Mouse (Mus musculus) heart, postnatal 0 days (tissue): Measurements from ENCODE around the gene Fgfr2. TPM values are rescaled to one million over a fixed set of nuclear protein-coding genes. Genes with fewer than 3 reads are reported as not detected.

Source experiments
- ATAC-seq: fragments of 200-750 bp; cut with Nextera tagmentation; 2 replicates; pipeline ENCODE4 v1.8.0; 2017; ENCODE audit warnings: low read depth, moderate number of reproducible peaks, moderate library complexity; ENCODE audit not compliant: insufficient read depth
- DNase-seq: peaks from one replicate; pipeline ENCODE4 v3.0.0-alpha.2; 2016; ENCODE audit warnings: low spot score
- H3K27ac ChIP-seq: fragments of 300-500 bp; sonication (generic); 2 replicates; pipeline ENCODE4 v1.5.1; 2014; ENCODE audit warnings: low read depth, mild to moderate bottlenecking
- H3K27me3 ChIP-seq: fragments of 300-500 bp; sonication (generic); 2 replicates; pipeline ENCODE4 v1.6.1; 2014; ENCODE audit warnings: low read length, mixed read lengths; ENCODE audit not compliant: control insufficient read depth, insufficient read depth
- H3K36me3 ChIP-seq: fragments of 300-500 bp; sonication (generic); replicated peaks from 2 replicates; pipeline ENCODE4 v1.6.1; 2014; ENCODE audit warnings: low read length, mixed read lengths; ENCODE audit not compliant: control insufficient read depth, insufficient read depth
- H3K4me1 ChIP-seq: fragments of 300-500 bp; sonication (generic); 2 replicates; pipeline ENCODE4 v1.6.1; 2014; ENCODE audit warnings: antibody characterized with exemption; ENCODE audit not compliant: control insufficient read depth, insufficient read depth
- H3K4me2 ChIP-seq: fragments of 300-500 bp; sonication (generic); 2 replicates; pipeline ENCODE4 v1.6.1; 2014; ENCODE audit warnings: low read depth, mild to moderate bottlenecking, low read length, moderate library complexity
- H3K4me3 ChIP-seq: fragments of 300-500 bp; sonication (generic); 2 replicates; pipeline ENCODE4 v1.5.1; 2014; ENCODE audit warnings: low read depth, low read length
- H3K9ac ChIP-seq: fragments of 300-500 bp; sonication (generic); replicated peaks from 2 replicates; pipeline ENCODE4 v1.6.1; 2014; ENCODE audit warnings: low read depth, low read length, mixed read lengths
- H3K9me3 ChIP-seq: fragments of 300-500 bp; sonication (generic); replicated peaks from 2 replicates; pipeline ENCODE4 v1.6.1; 2016; ENCODE audit warnings: low read length; ENCODE audit not compliant: control insufficient read depth
- CTCF ChIP-seq: IDR thresholded peaks from 2 replicates; pipeline ENCODE4 v1.5.1; 2016; ENCODE audit warnings: antibody characterized with exemption, control low read depth, low read depth
- EP300 ChIP-seq: IDR thresholded peaks from 2 replicates; pipeline ENCODE4 v1.6.1; 2016; ENCODE audit warnings: antibody characterized with exemption, low read depth
- WGBS: fragments of 180-500 bp; shearing (Covaris S2); extraction: QIAGEN DNeasy Blood & Tissue Kit; methylation state at CpG from one replicate; pipeline ENCODE4 v1.1.7; 2014; 5-methylcytosine and 5-hydroxymethylcytosine counted together
- polyA plus RNA-seq: library from polyadenylated mRNA; unstranded; fragments of >200 nt; fragmentation: Nextera tagmentation; extraction: Ambion mirVana; gene quantifications from 2 replicates; pipeline ENCODE4 v1.2.1, GENCODE M21; 2015
- total RNA-seq: library from RNA; depleted of rRNA; stranded (reverse); fragments of >200 nt; gene quantifications from 2 replicates; pipeline ENCODE4 v1.2.3, GENCODE M21; 2014; ENCODE audit warnings: low replicate concordance

Gene Fgfr2
- total and polyA plus RNA-seq, 2 experiments from 2014 or later, result 3.8 to 11.5 TPM

- Histone ChIP-seq H3K36me3 (no peaks in the 10 kb centered on the region), H3K4me3 (no peak overlapping the region), H3K9ac (no peak overlapping the region), H3K4me2 (no peak overlapping the region), H3K9me3 (no peaks in the 10 kb centered on the region), H3K4me1 (no peaks in the 10 kb centered on the region), H3K27me3 (no peaks in the 10 kb centered on the region), H3K27ac (no peak overlapping the region)
- ATAC-seq (no peak), DNase-seq (no peak)
- 77% methylated on average over 9 of the region's 9 CpGs for WGBS
- TF ChIP-seq CTCF, result no peak
- no peak for TF ChIP-seq EP300
Measured at GRCm38 (mm10) chr7:130793671-130794070, 2329.5 kb downstream of the Fgfr2 start.

- H3K27ac ChIP-seq, result no peak overlapping the region
- H3K4me2 ChIP-seq, result no peak overlapping the region
- no peak for DNase-seq
- 85% methylated on average over 7 of the region's 7 CpGs for WGBS
- H3K4me3 ChIP-seq, result no peak overlapping the region
- TF ChIP-seq EP300 (no peak), CTCF (no peak)
- H3K36me3 ChIP-seq, result no peaks in the 10 kb centered on the region
- ATAC-seq, result no peak
- H3K9me3 ChIP-seq, result no peaks in the 10 kb centered on the region
- no peaks in the 10 kb centered on the region for H3K27me3 ChIP-seq
- no peak overlapping the region for H3K9ac ChIP-seq
- peaks cover 10% of the 10 kb centered on the region; the same call in 1 of the 2 replicates for H3K4me1 ChIP-seq
Measured at GRCm38 (mm10) chr7:130789456-130789855, 2333.7 kb downstream of the Fgfr2 start.

- Histone ChIP-seq H3K4me1 (peaks cover 10% of the 10 kb centered on the region; the same call in 1 of the 2 replicates), H3K4me3 (no peak overlapping the region), H3K4me2 (no peak overlapping the region), H3K9me3 (no peaks in the 10 kb centered on the region), H3K9ac (no peak overlapping the region), H3K27me3 (no peaks in the 10 kb centered on the region), H3K36me3 (no peaks in the 10 kb centered on the region), H3K27ac (no peak overlapping the region)
- WGBS, result 89% methylated on average over 3 of the region's 3 CpGs
- TF ChIP-seq CTCF (no peak), EP300 (no peak)
- ATAC-seq (no peak), DNase-seq (no peak)
Measured at GRCm38 (mm10) chr7:130788950-130789349, 2334.2 kb downstream of the Fgfr2 start.

GRCm38 (mm10) chr7:130787537-130787936 is 2335.6 kb downstream of the Fgfr2 start:
- Histone ChIP-seq H3K4me1 (peaks cover 10% of the 10 kb centered on the region; the same call in 1 of the 2 replicates), H3K4me2 (no peak overlapping the region), H3K9ac (no peak overlapping the region), H3K36me3 (no peaks in the 10 kb centered on the region), H3K27ac (no peak overlapping the region), H3K27me3 (no peaks in the 10 kb centered on the region), H3K4me3 (no peak overlapping the region), H3K9me3 (no peaks in the 10 kb centered on the region)
- no peak for DNase-seq
- TF ChIP-seq CTCF (no peak), EP300 (no peak)
- 91% methylated on average over 4 of the region's 4 CpGs for WGBS
- no peak for ATAC-seq

- Histone ChIP-seq H3K27ac (no peak overlapping the region), H3K9me3 (no peaks in the 10 kb centered on the region), H3K4me3 (no peak overlapping the region), H3K36me3 (no peaks in the 10 kb centered on the region), H3K27me3 (no peaks in the 10 kb centered on the region), H3K4me2 (no peak overlapping the region), H3K9ac (no peak overlapping the region), H3K4me1 (peaks cover 10% of the 10 kb centered on the region; the same call in 1 of the 2 replicates)
- WGBS, result 38% methylated on average over 5 of the region's 5 CpGs
- TF ChIP-seq EP300, result no peak
- TF ChIP-seq CTCF, result no peak
- DNase-seq (no peak), ATAC-seq (0 out of 2 replicates have a peak, but pooled peaks have one; percentile 27)
Measured at GRCm38 (mm10) chr7:130786708-130787107, 2336.4 kb downstream of the Fgfr2 start.

- TF ChIP-seq EP300 (no peak), CTCF (no peak)
- WGBS, result 37% methylated on average over 12 of the region's 12 CpGs
- no peak overlapping the region for H3K27ac ChIP-seq
Measured at GRCm38 (mm10) chr7:130785923-130786575, 2337.1 kb downstream of the Fgfr2 start.

More at GRCm38 (mm10) chr7:130785923-130786575, 2337.1 kb downstream of the Fgfr2 start:
- Histone ChIP-seq H3K4me1 (peaks cover 10% of the 10 kb centered on the region; the same call in 1 of the 2 replicates), H3K27me3 (no peaks in the 10 kb centered on the region), H3K36me3 (no peaks in the 10 kb centered on the region), H3K9me3 (no peaks in the 10 kb centered on the region), H3K4me2 (no peak overlapping the region), H3K9ac (no peak overlapping the region), H3K4me3 (no peak overlapping the region)
- ATAC-seq, result no peak
- no peak for DNase-seq
